Mouse (Mus musculus) gastrocnemius, postnatal 14 days (tissue): Measurements from ENCODE around the gene Tlr7. TPM values are rescaled to one million over a fixed set of nuclear protein-coding genes. Genes with fewer than 3 reads are reported as not detected.
"Not testable (repeated sequence)": the region's sequence is repeated elsewhere in the genome, so short reads cannot be mapped to it uniquely, and the experiment has no call there.

Source experiments
- DNase-seq: peaks from one replicate; pipeline ENCODE4 v3.0.0; 2021; ENCODE audit warnings: mixed read lengths
- intact Hi-C: fragments of 180-260 bp; cut with DNase I; formaldehyde crosslinking; loops from one replicate; pipeline ENCODE4 v1.15.1; 2025; ENCODE audit warnings: low total_unique reads
- total RNA-seq, 2 experiments: library from RNA; stranded (reverse); gene quantifications; 2 replicates each; pipeline ENCODE4 v1.2.3; 2021

The Tlr7 gene
- total RNA-seq, 2 experiments from 2014 or later: 0.86 to 1.9 TPM

GRCm38 (mm10) chrX:167315766-167316165 lies 14.6 kb downstream of the Tlr7 start:
- DNase-seq: no peak
- intact Hi-C loops: no loop called here

DNA sequence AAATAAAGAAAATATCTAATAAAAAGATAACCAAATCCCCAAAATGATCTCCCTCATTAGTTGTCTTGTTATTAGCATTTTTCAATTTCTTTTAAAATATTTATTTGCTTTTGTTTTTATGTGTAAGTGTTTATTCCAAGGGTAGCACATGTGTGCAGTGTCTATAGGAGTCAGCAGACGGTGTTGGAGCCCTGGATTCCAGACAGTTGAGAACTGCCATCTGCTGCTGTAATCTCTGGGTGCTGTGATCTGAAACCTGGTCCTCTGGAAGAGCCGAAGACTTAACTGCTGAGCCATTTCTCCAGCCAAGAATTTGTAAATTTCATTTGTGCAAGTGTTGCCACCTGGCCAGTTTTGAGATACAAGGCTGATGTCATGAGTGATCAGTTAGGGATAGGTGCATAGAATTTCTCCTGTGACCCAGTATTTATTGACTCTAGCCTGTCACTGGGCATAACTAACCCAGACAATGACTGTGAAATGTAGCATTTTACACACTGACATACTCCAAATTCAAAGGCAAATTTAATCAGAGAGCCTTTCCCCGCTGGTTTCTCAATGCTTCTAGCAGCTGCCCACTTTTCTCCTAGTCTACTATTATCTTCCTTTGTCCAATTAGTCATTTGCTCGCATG lies 15.1 kb downstream of the Tlr7 start:
- intact Hi-C loops: no loop called here
- DNase-seq: no peak

- intact Hi-C loops, DNase-seq: not testable (repeated sequence)
Observed at GRCm38 (mm10) chrX:167302061-167302460, 28.3 kb downstream of the Tlr7 start.

- DNase-seq: peak; percentile 44
- intact Hi-C loops: no loop called here
Observed at GRCm38 (mm10) chrX:167276953-167277352, 53.4 kb downstream of the Tlr7 start.

GRCm38 (mm10) chrX:167276551-167276950 lies 53.8 kb downstream of the Tlr7 start:
- intact Hi-C loops: no loop called here
- DNase-seq: no peak

- intact Hi-C loops: no loop called here
- no peak for DNase-seq
Observed at GRCm38 (mm10) chrX:167264086-167264485, 66.3 kb downstream of the Tlr7 start, which contains the start of gene Tlr8. Tlr8 (minus strand) TSS chrX:167264329.

DNA sequence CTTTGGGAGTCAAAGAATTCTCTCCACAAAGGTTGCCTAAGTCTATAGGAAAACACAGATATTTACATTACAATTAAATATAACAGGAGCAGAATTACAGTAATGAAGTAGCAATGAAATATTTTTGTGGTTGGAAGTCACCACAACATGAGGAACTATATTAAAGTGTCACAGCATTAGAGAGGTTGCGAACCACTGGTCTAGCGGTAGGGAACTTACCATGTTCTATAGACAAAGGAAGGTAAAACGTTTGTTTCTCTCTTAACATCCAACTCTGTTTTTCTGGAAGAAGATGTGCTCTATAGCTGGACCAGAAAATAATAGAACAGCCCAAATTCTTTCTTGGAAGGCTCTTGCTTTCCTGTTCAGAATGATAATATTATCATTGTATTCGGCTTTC lies 66.8 kb downstream of the Tlr7 start:
- intact Hi-C loops: no loop called here
- no peak for DNase-seq

Other genes starting within 250 kb of the Tlr7 start
- 100 to 1,000 TPM; 342 to 412 TPM for gene Tmsb4x, start 121.2 kb downstream of the Tlr7 start, total RNA-seq
- under 1 TPM; 0.45 to 0.95 TPM for gene Tlr8, start 66.2 kb downstream of the Tlr7 start, total RNA-seq
- gene Prps2, start 52.2 kb upstream of the Tlr7 start, total RNA-seq: 1 to 10 TPM; 2.3 to 3.5 TPM